Mouse (Mus musculus): ENCODE results near the gene Tc2n. TPM values are rescaled to one million over a fixed set of nuclear protein-coding genes. Genes with fewer than 3 reads are reported as not detected.

Gene Tc2n
- 0.60 and 0.78 TPM in 2 replicates for polyA plus RNA-seq (2015; fragmentation: Nextera tagmentation; extraction: Ambion mirVana)

GRCm38 (mm10) chr12:101718054-101718754 is at the start of gene Tc2n:
TSS of gene Tc2n (minus strand) at chr12:101718523.
- H3K27me3 ChIP-seq, result peaks cover 19% of the 10 kb centered on the region
- ATAC-seq (replicated peaks; ENCODE audit: low FRiP score), result peak; percentile 100
- peaks cover 10% of the 10 kb centered on the region; the same call in 1 of the 2 replicates for H3K4me1 ChIP-seq
- under 1% methylated on average over 72 of the region's 75 CpGs for WGBS
- H3K4me2 ChIP-seq, result peak within 1 kb of the TSS; percentile 99
- H3K9ac ChIP-seq, result peak within 1 kb of the TSS; percentile 48
- peak within 1 kb of the TSS; percentile 72 for H3K4me3 ChIP-seq (replicated peaks)
- no peaks in the 10 kb centered on the region for H3K36me3 ChIP-seq
- H3K27ac ChIP-seq, result no peak within 1 kb of the TSS
- H3K9me3 ChIP-seq (replicated peaks), result no peaks in the 10 kb centered on the region

GRCm38 (mm10) chr12:101767306-101768053 is 49.2 kb upstream of the Tc2n start:
- H3K36me3 ChIP-seq, result no peaks in the 10 kb centered on the region
- H3K27ac ChIP-seq, result peak overlapping the region; percentile 45; the same call in 1 of the 2 replicates
- no peak overlapping the region for H3K4me3 ChIP-seq (replicated peaks)
- no peak overlapping the region for H3K4me2 ChIP-seq
- no peaks in the 10 kb centered on the region for H3K9me3 ChIP-seq (replicated peaks)
- 48% methylated on average over 9 of the region's 9 CpGs for WGBS
- no peak overlapping the region for H3K9ac ChIP-seq
- H3K27me3 ChIP-seq, result no peaks in the 10 kb centered on the region
- H3K4me1 ChIP-seq, result no peaks in the 10 kb centered on the region
- ATAC-seq (replicated peaks; ENCODE audit: low FRiP score), result 0 out of 2 replicates have a peak, but pooled peaks have one; percentile 6

DNA sequence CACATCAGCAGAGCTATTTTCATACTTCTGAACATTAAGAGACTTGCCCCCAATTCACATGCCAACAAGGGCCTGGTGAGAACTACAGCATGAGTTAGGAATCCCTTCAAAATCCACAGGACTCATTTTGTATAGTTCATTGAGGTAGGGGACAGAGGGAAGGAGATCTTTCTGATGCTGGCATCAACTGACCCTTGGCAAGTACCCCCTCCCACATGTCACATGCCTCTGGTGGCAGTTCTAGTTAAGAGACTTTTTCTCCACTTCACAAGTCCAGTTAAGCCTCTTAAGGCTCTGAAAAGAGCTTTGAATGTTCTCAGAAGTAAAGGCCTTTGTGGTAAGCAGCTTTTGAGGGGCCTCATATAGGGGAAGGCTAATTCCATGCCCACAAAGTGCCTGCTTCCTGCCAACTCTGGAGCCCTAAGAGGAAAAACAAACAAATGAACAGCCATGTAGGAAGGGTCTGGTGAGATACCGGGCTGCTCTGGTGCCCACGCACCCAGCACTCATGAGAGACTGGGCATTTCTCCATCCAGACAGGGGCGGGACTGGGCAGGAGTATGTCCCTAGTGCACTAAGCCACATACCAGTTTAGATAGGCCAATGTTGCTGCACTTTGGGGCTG is 48.0 kb upstream of the Tc2n start:
- Histone ChIP-seq H3K9me3 (replicated peaks) (no peaks in the 10 kb centered on the region), H3K9ac (no peak overlapping the region), H3K36me3 (no peaks in the 10 kb centered on the region), H3K4me2 (no peak overlapping the region), H3K27me3 (no peaks in the 10 kb centered on the region), H3K27ac (no peak overlapping the region), H3K4me3 (replicated peaks) (no peak overlapping the region), H3K4me1 (no peaks in the 10 kb centered on the region)
- 80% methylated on average over 3 of the region's 3 CpGs for WGBS
- ATAC-seq (replicated peaks; ENCODE audit: low FRiP score), result no peak

DNA sequence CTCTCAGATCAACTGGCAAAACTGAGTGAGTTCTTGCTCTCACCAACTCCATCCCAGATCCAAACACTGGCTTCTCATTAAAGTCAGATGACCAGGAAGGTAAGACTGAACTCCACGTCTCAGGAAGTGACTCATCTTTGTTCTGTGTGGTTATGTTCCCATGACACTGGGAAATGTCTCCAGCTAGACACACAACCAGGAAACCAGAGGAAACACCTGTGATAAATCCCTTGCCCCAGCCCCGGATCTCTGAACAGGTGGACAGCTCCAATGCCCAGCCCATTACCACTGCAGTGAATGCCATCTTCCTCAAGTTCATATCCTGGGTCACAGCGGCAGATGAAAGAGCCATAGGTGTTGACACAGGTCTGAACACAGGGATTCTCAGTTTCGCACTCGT is 46.5 kb upstream of the Tc2n start:
- no peak overlapping the region for H3K27ac ChIP-seq
- H3K4me2 ChIP-seq, result no peak overlapping the region
- no peak for ATAC-seq (replicated peaks; ENCODE audit: low FRiP score)
- no peak overlapping the region for H3K9ac ChIP-seq
- H3K9me3 ChIP-seq (replicated peaks), result no peaks in the 10 kb centered on the region
- no peaks in the 10 kb centered on the region for H3K27me3 ChIP-seq
- 78% methylated on average over 5 of the region's 5 CpGs for WGBS
- H3K36me3 ChIP-seq, result no peaks in the 10 kb centered on the region
- H3K4me1 ChIP-seq, result no peaks in the 10 kb centered on the region
- no peak overlapping the region for H3K4me3 ChIP-seq (replicated peaks)

GRCm38 (mm10) chr12:101763065-101763464 is 44.7 kb upstream of the Tc2n start:
- H3K4me1 ChIP-seq, result no peaks in the 10 kb centered on the region
- ATAC-seq (replicated peaks; ENCODE audit: low FRiP score), result no peak
- 50% methylated on average over 3 of the region's 3 CpGs for WGBS
- no peaks in the 10 kb centered on the region for H3K27me3 ChIP-seq
- H3K9me3 ChIP-seq (replicated peaks), result no peaks in the 10 kb centered on the region
- no peak overlapping the region for H3K27ac ChIP-seq
- H3K36me3 ChIP-seq, result no peaks in the 10 kb centered on the region
- no peak overlapping the region for H3K4me3 ChIP-seq (replicated peaks)
- H3K4me2 ChIP-seq, result no peak overlapping the region
- no peak overlapping the region for H3K9ac ChIP-seq

DNA sequence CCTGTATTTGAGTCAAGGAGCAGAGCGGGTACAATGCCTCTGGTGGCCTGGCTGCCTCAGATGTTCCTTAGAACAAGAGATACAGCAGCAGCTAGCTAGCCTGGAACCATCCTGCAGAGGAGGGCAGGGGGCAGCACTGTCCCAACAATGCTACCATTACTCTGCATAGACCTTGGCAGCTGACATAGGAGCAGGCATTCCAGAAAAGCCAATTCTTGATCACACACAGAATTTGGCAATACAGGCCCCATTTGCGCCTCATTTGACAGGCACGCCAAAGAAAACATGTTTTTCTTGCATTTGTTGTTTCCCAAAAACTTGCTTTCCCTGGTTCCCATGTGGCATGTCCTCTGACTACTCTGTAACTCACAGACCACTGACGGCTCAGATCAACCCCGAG is 43.7 kb upstream of the Tc2n start:
- Histone ChIP-seq H3K27me3 (no peaks in the 10 kb centered on the region), H3K36me3 (no peaks in the 10 kb centered on the region), H3K9ac (no peak overlapping the region), H3K4me1 (no peaks in the 10 kb centered on the region), H3K4me2 (no peak overlapping the region), H3K27ac (no peak overlapping the region), H3K9me3 (replicated peaks) (no peaks in the 10 kb centered on the region), H3K4me3 (replicated peaks) (no peak overlapping the region)
- 80% methylated on average over 5 of the region's 5 CpGs for WGBS
- ATAC-seq (replicated peaks; ENCODE audit: low FRiP score), result no peak

GRCm38 (mm10) chr12:101759440-101760045 is 41.2 kb upstream of the Tc2n start:
- WGBS, result 51% methylated on average over 6 of the region's 6 CpGs
- ATAC-seq (replicated peaks; ENCODE audit: low FRiP score), result peak; percentile 18; the same call in 1 of the 2 replicates
- Histone ChIP-seq H3K36me3 (no peaks in the 10 kb centered on the region), H3K27ac (no peak overlapping the region), H3K9me3 (replicated peaks) (no peaks in the 10 kb centered on the region), H3K9ac (no peak overlapping the region), H3K4me2 (no peak overlapping the region), H3K4me1 (no peaks in the 10 kb centered on the region), H3K4me3 (replicated peaks) (no peak overlapping the region), H3K27me3 (no peaks in the 10 kb centered on the region)

DNA sequence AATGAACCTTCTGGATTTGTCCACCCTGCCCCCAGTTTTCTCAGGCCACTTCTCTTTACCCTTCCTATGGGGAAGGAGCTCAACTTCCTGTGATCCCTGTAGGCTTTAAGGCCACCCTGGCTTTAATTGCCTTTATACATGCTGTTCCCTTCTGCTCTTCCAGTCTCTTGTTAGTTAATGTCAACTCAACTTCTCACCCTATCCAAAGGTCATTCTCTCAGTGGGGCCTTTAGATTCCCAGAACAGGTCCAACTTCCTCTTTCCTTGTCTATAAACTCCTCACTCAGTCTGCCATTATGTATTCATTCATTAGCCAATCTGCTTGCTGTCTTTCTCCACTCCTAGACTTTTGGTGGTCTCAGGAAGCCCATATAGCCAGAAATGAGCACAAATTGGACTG is 40.4 kb upstream of the Tc2n start:
- no peak for ATAC-seq (replicated peaks; ENCODE audit: low FRiP score)

GRCm38 (mm10) chr12:101742375-101742774 is 24.1 kb upstream of the Tc2n start:
- Histone ChIP-seq H3K4me1 (peaks cover 8% of the 10 kb centered on the region), H3K36me3 (no peaks in the 10 kb centered on the region), H3K27ac (no peak overlapping the region), H3K9ac (no peak overlapping the region), H3K4me2 (no peak overlapping the region), H3K27me3 (no peaks in the 10 kb centered on the region), H3K9me3 (replicated peaks) (no peaks in the 10 kb centered on the region), H3K4me3 (replicated peaks) (no peak overlapping the region)
- 55% methylated on average over 2 of the region's 2 CpGs for WGBS
- no peak for ATAC-seq (replicated peaks; ENCODE audit: low FRiP score)

More for the DNA sequence above, 40.4 kb upstream of the Tc2n start:
- Histone ChIP-seq H3K27me3 (no peaks in the 10 kb centered on the region), H3K4me3 (replicated peaks) (no peak overlapping the region), H3K9me3 (replicated peaks) (no peaks in the 10 kb centered on the region), H3K27ac (no peak overlapping the region), H3K36me3 (no peaks in the 10 kb centered on the region), H3K4me1 (no peaks in the 10 kb centered on the region), H3K9ac (no peak overlapping the region), H3K4me2 (no peak overlapping the region)

GRCm38 (mm10) chr12:101740486-101740885 is 22.2 kb upstream of the Tc2n start:
- 43% methylated on average over 2 of the region's 2 CpGs for WGBS
- no peak for ATAC-seq (replicated peaks; ENCODE audit: low FRiP score)
- no peaks in the 10 kb centered on the region for H3K9me3 ChIP-seq (replicated peaks)

DNA sequence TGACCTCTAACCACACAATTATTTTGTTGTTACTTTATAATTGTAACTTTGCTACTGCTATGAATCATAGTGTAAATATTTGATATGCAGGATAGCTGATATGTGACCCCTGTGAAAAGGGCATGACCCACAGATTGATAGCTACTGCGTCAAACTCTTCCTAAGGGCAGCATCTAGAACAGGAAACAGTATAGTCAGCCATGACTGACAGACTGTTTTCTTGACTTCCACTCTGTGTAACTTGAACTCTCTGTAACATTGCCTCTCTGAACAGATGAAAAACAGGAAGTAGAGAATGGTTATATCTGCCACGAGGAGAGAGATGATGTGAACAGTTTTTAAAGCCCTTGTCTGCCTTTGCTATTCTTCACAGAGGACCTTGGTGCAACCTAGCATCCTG is 21.7 kb upstream of the Tc2n start:
- 9% methylated on average over 2 of the region's 2 CpGs for WGBS
- H3K36me3 ChIP-seq, result no peaks in the 10 kb centered on the region
- no peak for ATAC-seq (replicated peaks; ENCODE audit: low FRiP score)
- H3K9ac ChIP-seq, result no peak overlapping the region
- no peak overlapping the region for H3K4me2 ChIP-seq
- H3K27ac ChIP-seq, result no peak overlapping the region
- no peaks in the 10 kb centered on the region for H3K27me3 ChIP-seq
- no peaks in the 10 kb centered on the region for H3K9me3 ChIP-seq (replicated peaks)
- H3K4me3 ChIP-seq (replicated peaks), result no peak overlapping the region
- peaks cover 8% of the 10 kb centered on the region for H3K4me1 ChIP-seq

More at GRCm38 (mm10) chr12:101740486-101740885, 22.2 kb upstream of the Tc2n start:
- Histone ChIP-seq H3K4me1 (peaks cover 8% of the 10 kb centered on the region), H3K4me2 (no peak overlapping the region), H3K9ac (no peak overlapping the region), H3K4me3 (replicated peaks) (no peak overlapping the region), H3K27ac (no peak overlapping the region), H3K36me3 (no peaks in the 10 kb centered on the region), H3K27me3 (no peaks in the 10 kb centered on the region)

- peaks cover 10% of the 10 kb centered on the region; the same call in 1 of the 2 replicates for H3K4me1 ChIP-seq
- no peaks in the 10 kb centered on the region for H3K36me3 ChIP-seq
- no peaks in the 10 kb centered on the region for H3K9me3 ChIP-seq (replicated peaks)
- H3K4me2 ChIP-seq, result peak overlapping the region; percentile 99
- peak overlapping the region; percentile 72 for H3K4me3 ChIP-seq (replicated peaks)
- peaks cover 19% of the 10 kb centered on the region for H3K27me3 ChIP-seq
- under 1% methylated on average over 9 of the region's 9 CpGs for WGBS
- ATAC-seq (replicated peaks; ENCODE audit: low FRiP score), result peak; percentile 88
- no peak overlapping the region for H3K27ac ChIP-seq
- peak overlapping the region; percentile 48 for H3K9ac ChIP-seq
These were observed 430 bp upstream of the Tc2n start for GRCm38 (mm10) chr12:101718755-101719150.

Data from kidney, embryonic 15.5 days (tissue).